Mouse (Mus musculus): ENCODE data around the gene Plac9a. TPM values are rescaled to one million over a fixed set of nuclear protein-coding genes. Genes with fewer than 3 reads are reported as not detected.

Plac9a gene
- total and polyA plus RNA-seq, 2 experiments from 2014 or later, result 0.31 TPM; not detected in 1

DNA sequence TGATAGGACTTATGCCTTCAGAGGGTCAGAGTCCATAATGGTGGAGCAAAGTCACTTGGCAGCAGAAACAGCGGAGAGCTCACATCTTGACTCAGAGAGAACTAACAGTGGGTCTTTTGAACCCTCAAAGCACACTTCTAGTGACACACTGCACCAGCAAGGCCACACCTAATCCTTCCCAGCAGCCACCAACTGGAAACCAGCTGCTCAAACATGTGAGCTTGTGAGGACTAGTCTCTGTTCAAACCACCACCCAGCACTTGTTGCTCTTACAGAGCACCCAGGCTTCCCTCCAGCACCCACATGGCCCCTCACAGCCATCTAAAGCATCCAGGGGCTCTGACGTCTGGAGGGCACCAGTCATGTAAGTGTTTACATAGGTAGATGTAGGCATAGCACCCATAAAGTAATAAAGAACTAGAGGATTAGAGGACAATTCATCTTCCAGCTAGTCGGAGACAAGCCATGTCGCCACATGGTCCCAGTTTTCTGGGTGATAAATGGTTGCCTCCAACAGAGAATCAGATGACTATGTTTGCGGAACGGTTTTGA lies 57.0 kb downstream of the Plac9a start:
- 87% methylated on average over 6 of the region's 6 CpGs for WGBS
- Histone ChIP-seq H3K4me1 (ENCODE audit: control insufficient read depth, insufficient read depth) (peaks cover 14% of the 10 kb centered on the region), H3K9me3 (replicated peaks; ENCODE audit: control insufficient read depth, low read length) (no peaks in the 10 kb centered on the region), H3K9ac (replicated peaks; ENCODE audit: low read depth, low read length) (no peak overlapping the region), H3K27ac (ENCODE audit: low read depth) (no peak overlapping the region), H3K36me3 (replicated peaks; ENCODE audit: control insufficient read depth, insufficient read depth, low read length) (no peaks in the 10 kb centered on the region), H3K4me3 (ENCODE audit: low read depth, low read length) (no peak overlapping the region), H3K4me2 (ENCODE audit: low read depth, low read length) (no peak overlapping the region), H3K27me3 (ENCODE audit: control insufficient read depth, insufficient read depth, low read length) (no peaks in the 10 kb centered on the region)
- DNase-seq (ENCODE audit: low spot score) (no peak), ATAC-seq (ENCODE audit: insufficient read depth, low read depth) (no peak)
- TF ChIP-seq EP300 (IDR thresholded peaks at IDR 0.05; ENCODE audit: low read depth) (no peak), CTCF (IDR thresholded peaks at IDR 0.05; ENCODE audit: low read depth) (no peak)

DNA sequence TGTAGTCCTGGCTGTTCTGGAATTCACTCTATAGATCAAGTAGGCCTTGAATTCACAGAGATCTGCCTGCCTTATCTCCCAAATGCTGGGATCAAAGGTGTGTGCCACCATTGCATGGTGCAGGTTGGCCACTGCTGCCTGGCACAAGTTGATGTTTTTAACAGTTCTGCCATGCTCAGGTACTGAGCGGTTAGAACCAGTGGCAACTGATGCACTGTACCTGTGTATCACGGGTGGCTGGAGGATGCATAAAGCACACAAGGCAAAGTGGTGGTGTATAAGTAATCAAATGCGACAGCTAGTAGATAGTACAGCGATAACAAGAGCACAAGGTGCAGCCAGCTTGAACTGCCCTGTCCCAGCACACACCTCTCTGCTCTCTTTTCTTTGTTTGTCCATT lies 58.5 kb downstream of the Plac9a start:
- H3K4me2 ChIP-seq (ENCODE audit: low read depth, low read length), result no peak overlapping the region
- no peaks in the 10 kb centered on the region for H3K9me3 ChIP-seq (replicated peaks; ENCODE audit: control insufficient read depth, low read length)
- no peak for TF ChIP-seq CTCF (IDR thresholded peaks at IDR 0.05; ENCODE audit: low read depth)
- no peak for TF ChIP-seq EP300 (IDR thresholded peaks at IDR 0.05; ENCODE audit: low read depth)
- H3K27me3 ChIP-seq (ENCODE audit: control insufficient read depth, insufficient read depth, low read length), result no peaks in the 10 kb centered on the region
- 94% methylated on average over 4 of the region's 4 CpGs for WGBS
- no peak overlapping the region for H3K9ac ChIP-seq (replicated peaks; ENCODE audit: low read depth, low read length)
- no peaks in the 10 kb centered on the region for H3K36me3 ChIP-seq (replicated peaks; ENCODE audit: control insufficient read depth, insufficient read depth, low read length)
- ATAC-seq (ENCODE audit: insufficient read depth, low read depth) (no peak), DNase-seq (ENCODE audit: low spot score) (no peak)
- H3K4me3 ChIP-seq (ENCODE audit: low read depth, low read length), result no peak overlapping the region
- H3K27ac ChIP-seq (ENCODE audit: low read depth), result no peak overlapping the region
- peaks cover 14% of the 10 kb centered on the region for H3K4me1 ChIP-seq (ENCODE audit: control insufficient read depth, insufficient read depth)

DNA sequence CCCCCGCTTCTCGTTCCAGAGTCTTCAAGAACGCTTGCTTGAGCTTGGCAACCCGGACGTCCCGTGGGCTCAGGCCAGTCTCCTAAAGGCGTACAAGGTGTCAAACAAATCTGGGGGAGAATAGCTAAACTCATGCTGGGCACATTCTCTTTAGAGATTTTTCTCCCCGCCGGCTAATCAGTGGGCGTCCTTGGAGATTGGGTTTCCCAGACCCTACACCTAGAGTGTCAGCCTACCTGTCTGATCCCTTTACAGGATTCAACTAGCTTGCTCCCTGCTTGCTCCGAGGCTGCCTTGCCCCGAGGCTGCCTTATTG lies 60.3 kb downstream of the Plac9a start:
- 2% methylated on average over 12 of the region's 12 CpGs for WGBS
- no peaks in the 10 kb centered on the region for H3K36me3 ChIP-seq (replicated peaks; ENCODE audit: control insufficient read depth, insufficient read depth, low read length)
- H3K9ac ChIP-seq (replicated peaks; ENCODE audit: low read depth, low read length), result peak overlapping the region; percentile 77
- H3K4me3 ChIP-seq (ENCODE audit: low read depth, low read length), result peak overlapping the region; percentile 79
- H3K4me1 ChIP-seq (ENCODE audit: control insufficient read depth, insufficient read depth), result peaks cover 21% of the 10 kb centered on the region
- no peak for TF ChIP-seq CTCF (IDR thresholded peaks at IDR 0.05; ENCODE audit: low read depth)
- no peak for TF ChIP-seq EP300 (IDR thresholded peaks at IDR 0.05; ENCODE audit: low read depth)
- H3K4me2 ChIP-seq (ENCODE audit: low read depth, low read length), result peak overlapping the region; percentile 84
- H3K9me3 ChIP-seq (replicated peaks; ENCODE audit: control insufficient read depth, low read length), result no peaks in the 10 kb centered on the region
- H3K27ac ChIP-seq (ENCODE audit: low read depth), result peak overlapping the region; percentile 76
- H3K27me3 ChIP-seq (ENCODE audit: control insufficient read depth, insufficient read depth, low read length), result no peaks in the 10 kb centered on the region
- ATAC-seq (ENCODE audit: insufficient read depth, low read depth) (no peak), DNase-seq (ENCODE audit: low spot score) (no peak)

DNA sequence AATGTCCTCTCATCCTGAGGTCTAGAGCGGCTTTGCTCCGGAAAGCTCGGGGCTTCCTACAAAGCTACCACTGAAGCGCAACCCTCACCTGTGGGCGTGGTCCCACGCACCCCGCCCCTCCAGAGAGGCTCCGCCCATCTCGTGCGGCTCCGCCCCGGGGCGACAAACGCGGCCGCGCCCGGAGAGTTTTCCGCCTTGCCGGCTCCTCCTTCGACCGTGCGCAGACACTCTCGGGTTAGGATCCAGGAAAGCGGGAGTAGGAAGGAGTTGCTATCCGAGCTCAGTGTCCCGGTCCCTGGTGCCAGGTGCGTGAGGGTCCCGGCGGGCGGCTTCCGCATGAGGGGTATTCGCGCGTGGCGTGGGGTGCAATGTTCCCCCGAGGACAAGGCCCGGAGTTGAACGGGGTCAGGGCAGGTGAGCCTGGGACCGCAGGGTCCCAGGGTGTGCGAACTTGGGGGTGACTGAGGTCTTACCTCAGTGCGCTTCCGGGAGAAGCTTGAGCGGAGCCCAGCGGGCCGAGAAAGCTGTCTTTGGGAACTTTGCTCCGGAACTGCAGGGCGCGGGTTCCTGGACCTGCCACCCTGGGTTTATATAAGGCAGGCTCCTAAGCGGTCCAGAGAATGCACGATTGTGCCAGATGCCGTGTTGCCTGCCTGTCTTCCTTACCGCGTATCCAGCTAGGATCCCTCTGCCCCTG lies 60.8 kb downstream of the Plac9a start, which contains the start of gene Anxa11:
TSS of gene Anxa11 (plus strand) at position 166 of the 697 bp plus-strand sequence.
- H3K36me3 ChIP-seq (replicated peaks; ENCODE audit: control insufficient read depth, insufficient read depth, low read length), result no peaks in the 10 kb centered on the region
- ATAC-seq (ENCODE audit: insufficient read depth, low read depth) (peak; percentile 93), DNase-seq (ENCODE audit: low spot score) (peak; percentile 62)
- peak within 1 kb of the TSS; percentile 76 for H3K27ac ChIP-seq (ENCODE audit: low read depth)
- peaks cover 20% of the 10 kb centered on the region for H3K4me1 ChIP-seq (ENCODE audit: control insufficient read depth, insufficient read depth)
- WGBS, result under 1% methylated on average over 54 of the region's 54 CpGs
- H3K4me2 ChIP-seq (ENCODE audit: low read depth, low read length), result peak within 1 kb of the TSS; percentile 84
- H3K9me3 ChIP-seq (replicated peaks; ENCODE audit: control insufficient read depth, low read length), result no peaks in the 10 kb centered on the region
- peak within 1 kb of the TSS; percentile 79 for H3K4me3 ChIP-seq (ENCODE audit: low read depth, low read length)
- no peaks in the 10 kb centered on the region for H3K27me3 ChIP-seq (ENCODE audit: control insufficient read depth, insufficient read depth, low read length)
- TF ChIP-seq EP300 (IDR thresholded peaks at IDR 0.05; ENCODE audit: low read depth) (0 out of 2 replicates have a peak, but pooled peaks have one; percentile 33), CTCF (IDR thresholded peaks at IDR 0.05; ENCODE audit: low read depth) (no peak)
- peak within 1 kb of the TSS; percentile 77 for H3K9ac ChIP-seq (replicated peaks; ENCODE audit: low read depth, low read length)

DNA sequence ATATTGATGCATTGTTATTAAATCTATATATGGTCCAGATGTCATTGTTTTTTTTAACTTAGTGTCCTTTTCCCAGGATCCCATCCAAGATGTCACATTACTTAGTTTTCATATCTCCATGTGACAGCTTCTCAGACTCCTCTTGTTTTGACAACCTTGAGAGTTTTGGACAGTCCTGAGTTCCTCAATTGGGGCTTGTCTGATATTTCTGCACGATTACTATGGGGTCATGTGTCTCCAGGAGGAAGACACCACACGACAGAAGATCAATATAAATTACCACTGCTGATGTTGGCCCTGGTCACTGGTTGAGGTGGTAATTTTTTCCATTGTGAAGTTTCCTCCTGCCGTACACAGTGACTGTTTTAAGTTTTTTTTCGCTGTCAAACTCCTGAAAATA lies 61.3 kb downstream of the Plac9a start:
- Histone ChIP-seq H3K36me3 (replicated peaks; ENCODE audit: control insufficient read depth, insufficient read depth, low read length) (no peaks in the 10 kb centered on the region), H3K9ac (replicated peaks; ENCODE audit: low read depth, low read length) (peak overlapping the region; percentile 77; the same call in 1 of the 2 replicates), H3K9me3 (replicated peaks; ENCODE audit: control insufficient read depth, low read length) (no peaks in the 10 kb centered on the region), H3K27ac (ENCODE audit: low read depth) (no peak overlapping the region), H3K27me3 (ENCODE audit: control insufficient read depth, insufficient read depth, low read length) (no peaks in the 10 kb centered on the region), H3K4me1 (ENCODE audit: control insufficient read depth, insufficient read depth) (peaks cover 14% of the 10 kb centered on the region), H3K4me2 (ENCODE audit: low read depth, low read length) (peak overlapping the region; percentile 84), H3K4me3 (ENCODE audit: low read depth, low read length) (peak overlapping the region; percentile 79)
- 0 out of 2 replicates have a peak, but pooled peaks have one; percentile 7 for ATAC-seq (ENCODE audit: insufficient read depth, low read depth)
- 2% methylated on average over 4 of the region's 4 CpGs for WGBS
- TF ChIP-seq EP300 (IDR thresholded peaks at IDR 0.05; ENCODE audit: low read depth) (no peak), CTCF (IDR thresholded peaks at IDR 0.05; ENCODE audit: low read depth) (no peak)
- no peak for DNase-seq (ENCODE audit: low spot score)
